ENCODE assay signal across 37 mouse cellular contexts in the genomic region with DNA sequence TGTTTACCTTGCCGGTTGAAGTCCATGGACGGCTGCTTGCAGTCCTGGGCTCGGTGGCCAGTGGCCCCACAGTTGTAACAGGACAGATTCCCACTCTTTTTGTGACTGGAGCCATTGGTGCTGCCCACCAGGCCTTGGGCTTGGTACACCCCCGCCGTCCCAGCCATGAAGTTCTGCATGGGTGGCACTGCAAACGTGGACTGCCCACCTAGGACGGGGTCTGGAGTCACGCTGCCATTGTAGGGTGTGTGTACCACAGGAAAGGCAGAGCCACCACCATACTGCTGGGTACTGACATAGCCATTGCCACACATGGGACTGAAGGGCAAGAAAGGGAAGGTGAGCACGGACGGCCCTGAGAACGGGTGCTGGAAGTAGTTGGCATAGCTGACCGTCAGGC. TPM values are rescaled to one million over a fixed set of nuclear protein-coding genes. Genes with fewer than 3 reads are reported as not detected.
"Had no signal": no experiment of that assay in that cellular context is flagged by ENCODE, and none has a peak within 500 bp of the region (broad histone marks: within the 10 kb centered on the region; RNA-seq: fewer than 3 reads in every experiment).

No protein-coding gene starts in this region.

- H3K9me3 ChIP-seq: heart, embryonic 10.5 days; heart, embryonic 13.5 days; heart, embryonic 15.5 days; hindbrain, embryonic 13.5 days; hindbrain, embryonic 15.5 days; kidney, embryonic 15.5 days; liver, embryonic 13.5 days; liver, embryonic 15.5 days had no signal

- H3K27ac ChIP-seq: heart, embryonic 10.5 days; heart, embryonic 13.5 days; heart, embryonic 15.5 days; hindbrain, embryonic 13.5 days; hindbrain, embryonic 15.5 days; hindbrain, postnatal 0 days; kidney, embryonic 15.5 days; kidney, postnatal 0 days; layer of hippocampus, adult 2 months; left cerebral cortex, adult 2 months; liver, embryonic 13.5 days; liver, embryonic 15.5 days had no signal

- H3K27me3 ChIP-seq: heart, embryonic 13.5 days; heart, embryonic 15.5 days; hindbrain, embryonic 13.5 days; hindbrain, embryonic 15.5 days; kidney, embryonic 15.5 days; liver, embryonic 13.5 days; liver, embryonic 15.5 days had no signal

- H3K9ac ChIP-seq: heart, embryonic 13.5 days; heart, embryonic 15.5 days; hindbrain, embryonic 13.5 days; hindbrain, embryonic 15.5 days; kidney, embryonic 15.5 days; liver, embryonic 13.5 days; liver, embryonic 15.5 days had no signal

- H3K4me1 ChIP-seq: heart, embryonic 10.5 days; heart, embryonic 13.5 days; heart, embryonic 15.5 days; hindbrain, embryonic 13.5 days; hindbrain, embryonic 15.5 days; kidney, embryonic 15.5 days; liver, embryonic 13.5 days had no signal

- H3K4me3 ChIP-seq: heart, embryonic 10.5 days; heart, embryonic 13.5 days; heart, embryonic 15.5 days; hindbrain, embryonic 13.5 days; hindbrain, embryonic 15.5 days; kidney, embryonic 15.5 days; layer of hippocampus, adult 2 months; left cerebral cortex, adult 2 months; liver, embryonic 13.5 days; liver, embryonic 15.5 days had no signal

- DNase-seq: gastrocnemius, postnatal 14 days; gastrocnemius, postnatal 36 days; heart, adult 18-20 months; heart, postnatal 14 days; heart, postnatal 36 days; kidney, adult 11 months; kidney, adult 2 months; kidney, adult 9 months; kidney, postnatal 14 days; kidney, postnatal 4 days; liver; liver, embryonic 13.5 days had no signal

- ATAC-seq: hindbrain, postnatal 0 days had no signal

- H3K4me2 ChIP-seq: heart, embryonic 13.5 days; heart, embryonic 15.5 days; hindbrain, embryonic 13.5 days; hindbrain, embryonic 15.5 days; kidney, embryonic 15.5 days; liver, embryonic 11.5 days; liver, embryonic 13.5 days; liver, embryonic 15.5 days had no signal

RNA-seq across cellular contexts. Expression of gene 1700018B08Rik, which starts 59.7 kb away (rescaled TPM):
- total RNA-seq: gastrocnemius, adult 18-20 months; gastrocnemius, adult 8-10 months; gastrocnemius, postnatal 14 days; gastrocnemius, postnatal 36 days; heart, adult 18-20 months; heart, adult 8-10 months; heart, postnatal 14 days; heart, postnatal 36 days; hematopoietic stem cell, adult 5-6 weeks; layer of hippocampus, adult 2 months; layer of hippocampus, postnatal 10 days; layer of hippocampus, postnatal 25 days; left cerebral cortex, adult 2 months; left cerebral cortex, postnatal 14 days; left cerebral cortex, postnatal 36 days had no signal
- polyA plus RNA-seq: heart, embryonic 10.5 days; heart, embryonic 13.5 days; heart, embryonic 15.5 days; heart, postnatal 0 days; hindbrain, embryonic 11.5 days; hindbrain, embryonic 13.5 days; hindbrain, embryonic 15.5 days; hindbrain, postnatal 0 days; intestine, embryonic 14.5 days; kidney, adult 2 months; kidney, embryonic 15.5 days; kidney, postnatal 0 days; limb, embryonic 11.5 days; limb, embryonic 14.5 days; liver, embryonic 11.5 days; liver, embryonic 13.5 days; liver, embryonic 15.5 days had no signal
